ENCODE assay signal across 16 mouse cellular contexts in genomic region chr3:132934649-132935048, GRCm38 (mm10). TPM values are rescaled to one million over a fixed set of nuclear protein-coding genes. Genes with fewer than 3 reads are reported as not detected.
DNase-seq lines count a peak whose midpoint lies in the region; ATAC-seq and TF ChIP-seq lines count a peak whose summit lies in the region.
"Had no signal": no experiment of that assay in that cellular context is flagged by ENCODE, and none has a peak within 500 bp of the region (broad histone marks: within the 10 kb centered on the region; RNA-seq: fewer than 3 reads in every experiment).

No protein-coding gene starts in this region.

- H3K27me3 ChIP-seq in hindbrain, embryonic 15.5 days: no peaks in the 10 kb centered on the region
- H3K27me3 ChIP-seq in hindbrain, embryonic 12.5 days: no peaks in the 10 kb centered on the region
- no peaks in the 10 kb centered on the region for H3K27me3 ChIP-seq in embryonic facial prominence, embryonic 15.5 days
- no peaks in the 10 kb centered on the region; the same call in none of the 2 replicates for H3K27me3 ChIP-seq in midbrain, embryonic 13.5 days
- no peaks in the 10 kb centered on the region for H3K27me3 ChIP-seq in heart, adult 2 months (ENCODE audit: control insufficient read depth, insufficient read depth, low read length)
- H3K27me3 ChIP-seq: embryonic facial prominence, embryonic 12.5 days; limb, embryonic 13.5 days had no signal

- 49% methylated on average over 2 of the region's 2 CpGs for WGBS in hindbrain, embryonic 15.5 days
- WGBS in hindbrain, embryonic 12.5 days: 74% methylated on average over 2 of the region's 2 CpGs
- WGBS in embryonic facial prominence, embryonic 15.5 days: 28% methylated on average over 2 of the region's 2 CpGs
- WGBS in midbrain, embryonic 13.5 days: 46% methylated on average over 2 of the region's 2 CpGs
- 33% methylated on average over 2 of the region's 2 CpGs for WGBS in heart, adult 2 months

- intact Hi-C loops in heart, adult 2 months (cut with DNase I): no loop called here

- no peak overlapping the region for H3K4me3 ChIP-seq in hindbrain, embryonic 15.5 days
- H3K4me3 ChIP-seq in hindbrain, embryonic 12.5 days: no peak overlapping the region
- H3K4me3 ChIP-seq in embryonic facial prominence, embryonic 15.5 days (replicated peaks): no peak overlapping the region
- no peak overlapping the region for H3K4me3 ChIP-seq in midbrain, embryonic 13.5 days (replicated peaks)
- no peak overlapping the region for H3K4me3 ChIP-seq in heart, adult 2 months
- H3K4me3 ChIP-seq: embryonic facial prominence, embryonic 12.5 days; left cerebral cortex, adult 2 months; limb, embryonic 13.5 days had no signal

- H3K9me3 ChIP-seq in hindbrain, embryonic 15.5 days: no peaks in the 10 kb centered on the region
- no peaks in the 10 kb centered on the region for H3K9me3 ChIP-seq in hindbrain, embryonic 12.5 days (replicated peaks)
- no peaks in the 10 kb centered on the region for H3K9me3 ChIP-seq in embryonic facial prominence, embryonic 15.5 days (replicated peaks)
- H3K9me3 ChIP-seq in midbrain, embryonic 13.5 days: no peaks in the 10 kb centered on the region
- H3K9me3 ChIP-seq: embryonic facial prominence, embryonic 12.5 days; limb, embryonic 13.5 days had no signal

- H3K4me1 ChIP-seq in hindbrain, embryonic 15.5 days (replicated peaks): peaks cover 6% of the 10 kb centered on the region; the same call in 1 of the 2 replicates
- 0 out of 2 replicates have a peak, but pooled peaks cover 5% of the 10 kb centered on the region for H3K4me1 ChIP-seq in hindbrain, embryonic 12.5 days
- 0 out of 2 replicates have a peak, but pooled peaks cover 8% of the 10 kb centered on the region for H3K4me1 ChIP-seq in embryonic facial prominence, embryonic 15.5 days
- H3K4me1 ChIP-seq in midbrain, embryonic 13.5 days (replicated peaks): peaks cover 11% of the 10 kb centered on the region
- no peaks in the 10 kb centered on the region for H3K4me1 ChIP-seq in heart, adult 2 months (ENCODE audit: control insufficient read depth, insufficient read depth, low read length)
- H3K4me1 ChIP-seq: embryonic facial prominence, embryonic 12.5 days; limb, embryonic 13.5 days had no signal

- peak; percentile 81 for ATAC-seq in hindbrain, embryonic 15.5 days (ENCODE audit: low FRiP score, low read depth)
- no peak for ATAC-seq in hindbrain, embryonic 12.5 days (ENCODE audit: low FRiP score)
- no peak for ATAC-seq in embryonic facial prominence, embryonic 15.5 days (ENCODE audit: insufficient number of reproducible peaks, low FRiP score, low TSS enrichment, low read depth)
- ATAC-seq in midbrain, embryonic 13.5 days: peak; percentile 77; the same call in 1 of the 2 replicates

- no peak for TF ChIP-seq CTCF in heart, adult 2 months (IDR thresholded peaks at IDR 0.05)

- TF ChIP-seq EP300 in heart, adult 2 months (IDR thresholded peaks at IDR 0.05; ENCODE audit: insufficient read depth, low read depth, low read length): no peak

- H3K4me2 ChIP-seq in hindbrain, embryonic 15.5 days: no peak overlapping the region
- H3K4me2 ChIP-seq in hindbrain, embryonic 12.5 days (replicated peaks): no peak overlapping the region
- H3K4me2 ChIP-seq in embryonic facial prominence, embryonic 15.5 days (replicated peaks): no peak overlapping the region
- no peak overlapping the region for H3K4me2 ChIP-seq in midbrain, embryonic 13.5 days (replicated peaks)
- H3K4me2 ChIP-seq: embryonic facial prominence, embryonic 12.5 days; limb, embryonic 13.5 days had no signal

- H3K79me2 ChIP-seq in heart, adult 2 months (replicated peaks; ENCODE audit: control insufficient read depth, insufficient read depth, low read length): no peaks in the 10 kb centered on the region

- DNase-seq in Muller cell, postnatal 12 days (ENCODE audit: inconsistent ontology term): peak; percentile 71
- DNase-seq in left cerebral cortex, adult 8-10 months (ENCODE audit: low spot score in 2 of 2): no peak
- DNase-seq in heart, adult 2 months: no peak
- DNase-seq: cerebellum, adult 11-12 months; kidney, adult 18-20 months; kidney, postnatal 25 days; thymus, postnatal 14 days had no signal

- TF ChIP-seq POLR2A in heart, adult 2 months (IDR thresholded peaks at IDR 0.05; ENCODE audit: insufficient read depth, low read depth, low read length): no peak

- no peak overlapping the region for H3K27ac ChIP-seq in hindbrain, embryonic 15.5 days (replicated peaks)
- no peak overlapping the region for H3K27ac ChIP-seq in hindbrain, embryonic 12.5 days
- H3K27ac ChIP-seq in embryonic facial prominence, embryonic 15.5 days (replicated peaks): 0 out of 2 replicates have a peak overlapping the region, but pooled peaks have one; percentile 0
- no peak overlapping the region for H3K27ac ChIP-seq in midbrain, embryonic 13.5 days
- H3K27ac ChIP-seq in heart, adult 2 months: no peak overlapping the region
- H3K27ac ChIP-seq: embryonic facial prominence, embryonic 12.5 days; left cerebral cortex, adult 2 months; limb, embryonic 13.5 days; liver, embryonic 14.5 days; stomach, postnatal 0 days had no signal

- H3K9ac ChIP-seq in hindbrain, embryonic 15.5 days: no peak overlapping the region
- no peak overlapping the region for H3K9ac ChIP-seq in hindbrain, embryonic 12.5 days
- H3K9ac ChIP-seq in embryonic facial prominence, embryonic 15.5 days: no peak overlapping the region
- no peak overlapping the region for H3K9ac ChIP-seq in midbrain, embryonic 13.5 days (replicated peaks)
- no peak overlapping the region for H3K9ac ChIP-seq in heart, adult 2 months (ENCODE audit: low read depth, low read length)
- H3K9ac ChIP-seq: embryonic facial prominence, embryonic 12.5 days; limb, embryonic 13.5 days; liver, embryonic 14.5 days had no signal

- no peaks in the 10 kb centered on the region for H3K36me3 ChIP-seq in hindbrain, embryonic 15.5 days
- no peaks in the 10 kb centered on the region for H3K36me3 ChIP-seq in hindbrain, embryonic 12.5 days
- H3K36me3 ChIP-seq in embryonic facial prominence, embryonic 15.5 days: no peaks in the 10 kb centered on the region
- no peaks in the 10 kb centered on the region for H3K36me3 ChIP-seq in midbrain, embryonic 13.5 days
- H3K36me3 ChIP-seq in heart, adult 2 months (ENCODE audit: control insufficient read depth, insufficient read depth, low read length): no peaks in the 10 kb centered on the region
- H3K36me3 ChIP-seq: embryonic facial prominence, embryonic 12.5 days; limb, embryonic 13.5 days had no signal

RNA-seq across cellular contexts. Expression of gene Npnt, which starts 15.4 kb away (rescaled TPM):
- 24.4 and 28.4 TPM in 2 replicates for polyA plus RNA-seq in hindbrain, embryonic 15.5 days (2015; fragmentation: Nextera tagmentation; extraction: Ambion mirVana)
- polyA plus RNA-seq in hindbrain, embryonic 12.5 days (2016; fragmentation: Nextera tagmentation; extraction: Ambion mirVana): 22.0 and 30.9 TPM in 2 replicates
- polyA plus RNA-seq in embryonic facial prominence, embryonic 15.5 days (2015; fragmentation: Nextera tagmentation; extraction: Ambion mirVana): 86.3 and 96.9 TPM in 2 replicates
- 16.5 and 17.5 TPM in 2 replicates for polyA plus RNA-seq in midbrain, embryonic 13.5 days (2015; fragmentation: Nextera tagmentation; extraction: Ambion mirVana)
- total RNA-seq in left cerebral cortex, adult 8-10 months (2022): 10 to 100 TPM; 13.2 to 15.1 (median 14.3) TPM
- total RNA-seq in heart, adult 2 months (2021): 1 to 10 TPM; 3.1 to 4.5 TPM
- 6.7 and 8.8 TPM in 2 replicates for polyA plus RNA-seq in heart, adult 2 months (2012; rRNA removed)

Comparison
In these comparisons a context has a peak if more than half of its experiments do, and no peak if none do; other contexts are left out.
1. ATAC-seq: peak in hindbrain, embryonic 15.5 days (single experiment) and midbrain, embryonic 13.5 days (single experiment); none in hindbrain, embryonic 12.5 days (single experiment) and embryonic facial prominence, embryonic 15.5 days (single experiment).